ENCODE assay signal across 8 mouse cellular contexts in genomic region chr12:44438884-44439283, GRCm38 (mm10).
DNase-seq lines count a peak whose midpoint lies in the region; ATAC-seq and TF ChIP-seq lines count a peak whose summit lies in the region.

No protein-coding gene starts in this region.

- no peak for TF ChIP-seq CTCF in lung, embryonic 14.5 days (IDR thresholded peaks at IDR 0.05; ENCODE audit: low read depth)

- no peaks in the 10 kb centered on the region for H3K27me3 ChIP-seq in lung, embryonic 14.5 days (ENCODE audit: insufficient read depth, low read length)
- H3K27me3 ChIP-seq in limb, embryonic 10.5 days (ENCODE audit: low read depth, poor library complexity, severe bottlenecking), result no peaks in the 10 kb centered on the region
- no peaks in the 10 kb centered on the region for H3K27me3 ChIP-seq in neural tube, embryonic 14.5 days (ENCODE audit: control insufficient read depth, insufficient read depth, low read length)

- H3K27ac ChIP-seq in lung, embryonic 14.5 days (ENCODE audit: low read depth), result no peak overlapping the region
- no peak overlapping the region for H3K27ac ChIP-seq in limb, embryonic 10.5 days
- peak overlapping the region; percentile 55; the same call in 1 of the 2 replicates for H3K27ac ChIP-seq in neural tube, embryonic 14.5 days (ENCODE audit: low read depth, low read length)

- DNase-seq in lung, embryonic 14.5 days, result no peak
- no peak for DNase-seq in lung, adult 18-20 months
- peak; percentile 68 for DNase-seq in embryo, embryonic 11 days
- no peak for DNase-seq in limb, embryonic 10.5 days (ENCODE audit: low spot score)
- DNase-seq in spleen, adult 12 weeks (ENCODE audit: low spot score), result no peak
- DNase-seq in adrenal gland, adult (ENCODE audit: inconsistent age in 2 of 2, low spot score in 1 of 2), result no peak
- no peak for DNase-seq in adrenal gland, adult 2 months

- H3K4me1 ChIP-seq in lung, embryonic 14.5 days (ENCODE audit: insufficient read depth), result no peaks in the 10 kb centered on the region
- peaks cover 24% of the 10 kb centered on the region for H3K4me1 ChIP-seq in limb, embryonic 10.5 days
- H3K4me1 ChIP-seq in neural tube, embryonic 14.5 days (ENCODE audit: control insufficient read depth, insufficient read depth, low read length), result peaks cover 30% of the 10 kb centered on the region; the same call in 1 of the 2 replicates

- peak overlapping the region; percentile 45 for H3K4me2 ChIP-seq in lung, embryonic 14.5 days
- H3K4me2 ChIP-seq in neural tube, embryonic 14.5 days (ENCODE audit: low read depth, low read length), result peak overlapping the region; percentile 41

- no peaks in the 10 kb centered on the region for H3K9me3 ChIP-seq in lung, embryonic 14.5 days (ENCODE audit: low read depth, low read length)
- no peaks in the 10 kb centered on the region for H3K9me3 ChIP-seq in limb, embryonic 10.5 days (replicated peaks)
- no peaks in the 10 kb centered on the region for H3K9me3 ChIP-seq in neural tube, embryonic 14.5 days (ENCODE audit: control insufficient read depth, low read length)

- no peak overlapping the region for H3K9ac ChIP-seq in lung, embryonic 14.5 days
- H3K9ac ChIP-seq in neural tube, embryonic 14.5 days (replicated peaks; ENCODE audit: low read depth, low read length), result peak overlapping the region; percentile 34; the same call in 1 of the 2 replicates

- no peak overlapping the region for H3K4me3 ChIP-seq in lung, embryonic 14.5 days (ENCODE audit: low read depth, low read length)
- H3K4me3 ChIP-seq in limb, embryonic 10.5 days, result peak overlapping the region; percentile 23; the same call in 1 of the 2 replicates
- 0 out of 2 replicates have a peak overlapping the region, but pooled peaks have one; percentile 2 for H3K4me3 ChIP-seq in neural tube, embryonic 14.5 days (ENCODE audit: low read depth, low read length)

- WGBS in lung, embryonic 14.5 days, result 10% methylated on average over 8 of the region's 8 CpGs
- 10% methylated on average over 8 of the region's 8 CpGs for WGBS in limb, embryonic 10.5 days
- 2% methylated on average over 8 of the region's 8 CpGs for WGBS in neural tube, embryonic 14.5 days

- ATAC-seq in lung, embryonic 14.5 days (ENCODE audit: insufficient read depth), result no peak; the same call in 1 of the 2 replicates
- peak; percentile 50; the same call in 1 of the 2 replicates for ATAC-seq in neural tube, embryonic 14.5 days (ENCODE audit: low read depth)

- H3K36me3 ChIP-seq in lung, embryonic 14.5 days (ENCODE audit: insufficient read depth), result no peaks in the 10 kb centered on the region
- H3K36me3 ChIP-seq in limb, embryonic 10.5 days, result no peaks in the 10 kb centered on the region
- no peaks in the 10 kb centered on the region for H3K36me3 ChIP-seq in neural tube, embryonic 14.5 days (ENCODE audit: control insufficient read depth, insufficient read depth, low read length)
